Mouse (Mus musculus) forebrain, embryonic 13.5 days (tissue): ENCODE results near the gene Ybx1. TPM values are rescaled to one million over a fixed set of nuclear protein-coding genes. Genes with fewer than 3 reads are reported as not detected.

ENCODE experiments used
- ATAC-seq: fragments of 200-750 bp; cut with Nextera tagmentation; 2 replicates; pipeline ENCODE4 v1.8.0; 2017
- H3K27ac ChIP-seq: fragments of 300-500 bp; sonication (generic); 2 replicates; pipeline ENCODE4 v1.5.1; 2015; ENCODE audit warnings: inconsistent platforms, mild to moderate bottlenecking, moderate library complexity
- H3K27me3 ChIP-seq: fragments of 300-500 bp; sonication (generic); 2 replicates; pipeline ENCODE4 v1.6.1; 2015; ENCODE audit warnings: mild to moderate bottlenecking, inconsistent platforms
- H3K36me3 ChIP-seq: fragments of 300-500 bp; sonication (generic); 2 replicates; pipeline ENCODE4 v1.6.1; 2015; ENCODE audit warnings: mild to moderate bottlenecking, inconsistent platforms; ENCODE audit not compliant: poor library complexity, severe bottlenecking
- H3K4me1 ChIP-seq: fragments of 300-500 bp; sonication (generic); 2 replicates; pipeline ENCODE4 v1.6.1; 2015; ENCODE audit warnings: inconsistent platforms
- H3K4me2 ChIP-seq: fragments of 300-500 bp; sonication (generic); 2 replicates; pipeline ENCODE4 v1.6.1; 2015; ENCODE audit warnings: inconsistent platforms, mild to moderate bottlenecking, moderate library complexity
- H3K4me3 ChIP-seq: fragments of 300-500 bp; sonication (generic); 2 replicates; pipeline ENCODE4 v1.5.1; 2015; ENCODE audit warnings: mild to moderate bottlenecking, inconsistent platforms
- H3K9ac ChIP-seq: fragments of 300-500 bp; sonication (generic); 2 replicates; pipeline ENCODE4 v1.6.1; 2015; ENCODE audit warnings: mild to moderate bottlenecking, inconsistent platforms
- H3K9me3 ChIP-seq: fragments of 300-500 bp; sonication (generic); replicated peaks from 2 replicates; pipeline ENCODE4 v1.6.1; 2016; ENCODE audit warnings: inconsistent platforms
- WGBS: fragments of 180-500 bp; shearing (Covaris S2); methylation state at CpG from one replicate; pipeline ENCODE4 v1.1.7; 2015; 5-methylcytosine and 5-hydroxymethylcytosine counted together
- polyA plus RNA-seq: library from polyadenylated mRNA; unstranded; fragments of >200 nt; fragmentation: Nextera tagmentation; extraction: Ambion mirVana; gene quantifications from 2 replicates; pipeline ENCODE4 v1.2.1, GENCODE M21; 2015

Gene Ybx1
- 763 and 887 TPM in 2 replicates for polyA plus RNA-seq

DNA sequence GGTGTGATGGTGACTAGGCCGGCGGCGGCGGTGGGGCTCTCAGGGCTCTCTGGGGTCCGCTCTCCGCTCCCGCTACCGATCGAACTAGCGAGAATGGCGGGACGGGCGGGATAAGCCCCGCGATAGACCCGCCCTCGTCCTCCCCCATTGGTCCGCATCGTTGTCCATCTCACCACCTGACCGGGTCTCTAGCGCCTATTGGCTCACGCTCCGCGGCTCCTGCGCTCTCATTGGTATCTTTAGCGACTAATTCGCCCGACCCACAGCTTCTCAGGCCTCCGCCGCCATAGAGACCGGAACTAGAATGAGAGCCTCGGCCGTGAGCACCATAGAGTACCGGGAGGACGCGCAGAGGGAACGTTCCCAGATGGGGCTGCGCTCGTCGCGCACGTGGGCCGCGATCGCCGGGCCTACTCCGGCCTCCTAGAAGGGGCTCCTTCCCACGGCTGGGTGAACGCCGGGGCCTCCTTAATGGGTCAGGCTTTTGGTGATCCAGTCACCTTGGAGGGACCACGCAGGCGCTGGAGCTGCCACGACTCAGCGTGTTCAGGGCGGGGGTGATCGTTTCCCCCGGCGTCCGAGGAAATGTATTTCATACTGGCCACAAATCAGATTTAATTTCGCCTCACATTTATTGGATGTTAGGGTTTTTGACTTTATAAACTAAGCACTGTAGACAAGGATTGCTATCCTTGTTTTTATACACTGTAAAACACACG, at the start of gene Ybx1:
Gene Ybx1 (minus strand): TSS at position 190 of the 719 bp plus-strand sequence.
- Histone ChIP-seq H3K4me2 (peak within 1 kb of the TSS; percentile 86), H3K27me3 (no peaks in the 10 kb centered on the region), H3K9ac (peak within 1 kb of the TSS; percentile 94), H3K9me3 (no peaks in the 10 kb centered on the region), H3K27ac (peak within 1 kb of the TSS; percentile 93), H3K36me3 (peaks cover 13% of the 10 kb centered on the region; the same call in 1 of the 2 replicates), H3K4me1 (peaks cover 38% of the 10 kb centered on the region), H3K4me3 (peak within 1 kb of the TSS; percentile 96)
- peak; percentile 99 for ATAC-seq
- WGBS: 0% methylated on average over 41 of the region's 61 CpGs

DNA sequence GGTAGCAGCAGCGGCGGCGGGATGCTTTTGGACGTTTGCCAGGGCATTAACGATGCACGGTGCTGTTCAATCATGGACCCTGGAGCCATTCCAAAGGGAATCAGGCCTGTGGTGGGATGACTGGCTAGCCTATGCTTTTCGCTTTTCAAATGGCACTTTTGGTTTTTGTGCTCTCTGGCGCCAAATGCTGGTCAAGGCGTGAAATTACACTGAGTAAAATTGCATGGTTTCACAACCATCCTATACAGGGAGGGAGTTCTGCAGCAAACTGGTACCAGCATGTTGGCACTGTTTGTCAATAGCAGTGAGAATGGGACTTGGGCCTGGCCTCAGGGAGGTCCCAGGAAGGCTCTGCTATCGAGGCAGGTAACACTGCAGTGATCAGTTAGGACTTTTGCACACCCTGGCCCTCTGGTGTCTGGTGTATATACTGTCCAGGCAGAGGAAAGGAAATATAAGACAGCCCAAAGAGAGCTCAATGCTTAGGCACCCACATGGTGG, 44.5 kb upstream of the Ybx1 start:
- Histone ChIP-seq H3K27me3 (no peaks in the 10 kb centered on the region), H3K4me1 (peaks cover 16% of the 10 kb centered on the region), H3K4me3 (no peak overlapping the region), H3K36me3 (no peaks in the 10 kb centered on the region), H3K9me3 (no peaks in the 10 kb centered on the region), H3K9ac (peak overlapping the region; percentile 27; the same call in 1 of the 2 replicates), H3K4me2 (peak overlapping the region; percentile 47), H3K27ac (peak overlapping the region; percentile 79)
- WGBS: 1% methylated on average over 10 of the region's 10 CpGs
- ATAC-seq: peak; percentile 94

DNA sequence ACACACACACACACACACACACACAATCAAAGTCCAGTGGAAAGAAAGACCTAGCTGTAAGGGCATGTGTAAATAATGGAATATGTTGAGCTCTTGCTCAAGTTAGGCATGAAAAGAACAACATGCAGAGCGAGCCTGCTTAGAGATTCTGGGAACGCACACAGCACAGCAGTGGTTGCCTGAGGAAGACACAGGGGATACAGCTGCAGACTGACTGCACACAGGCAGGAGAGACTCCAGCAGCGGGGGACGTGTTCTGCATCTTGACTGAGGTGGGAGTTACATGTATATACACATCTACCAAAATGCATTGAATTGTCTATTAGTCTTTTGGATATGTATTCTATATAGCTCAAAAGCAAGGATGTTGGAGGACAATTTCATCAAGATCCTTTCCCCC, 44.0 kb upstream of the Ybx1 start:
- Histone ChIP-seq H3K27ac (peak overlapping the region; percentile 79), H3K9me3 (no peaks in the 10 kb centered on the region), H3K4me3 (no peak overlapping the region), H3K9ac (peak overlapping the region; percentile 27), H3K27me3 (no peaks in the 10 kb centered on the region), H3K4me1 (peaks cover 16% of the 10 kb centered on the region), H3K36me3 (no peaks in the 10 kb centered on the region), H3K4me2 (peak overlapping the region; percentile 47)
- peak; percentile 89 for ATAC-seq
- WGBS: 35% methylated on average over 4 of the region's 4 CpGs

DNA sequence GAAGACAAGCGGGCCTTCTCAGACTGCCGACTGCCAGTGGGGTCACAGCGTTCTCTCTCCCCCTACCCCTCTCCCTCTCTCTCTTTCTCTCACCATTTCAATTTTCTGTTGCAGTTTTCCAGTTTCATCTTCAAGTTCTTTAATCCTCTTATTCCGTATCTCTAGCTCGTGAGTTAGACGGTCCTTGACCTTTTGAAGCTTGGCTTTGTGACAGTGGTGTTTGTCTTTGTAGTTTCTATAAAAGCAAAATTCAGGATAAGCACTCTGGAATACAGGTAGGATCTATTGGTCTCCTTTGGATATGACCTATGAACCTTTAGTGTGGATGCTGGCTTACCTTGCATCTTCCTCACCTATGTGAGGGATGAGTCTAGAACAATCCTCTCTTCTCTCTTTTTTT, 39.1 kb upstream of the Ybx1 start:
- Histone ChIP-seq H3K4me3 (no peak overlapping the region), H3K27me3 (no peaks in the 10 kb centered on the region), H3K9me3 (no peaks in the 10 kb centered on the region), H3K9ac (no peak overlapping the region), H3K36me3 (no peaks in the 10 kb centered on the region), H3K4me1 (peaks cover 8% of the 10 kb centered on the region), H3K4me2 (no peak overlapping the region), H3K27ac (no peak overlapping the region)
- 87% methylated on average over 6 of the region's 6 CpGs for WGBS
- no peak for ATAC-seq

DNA sequence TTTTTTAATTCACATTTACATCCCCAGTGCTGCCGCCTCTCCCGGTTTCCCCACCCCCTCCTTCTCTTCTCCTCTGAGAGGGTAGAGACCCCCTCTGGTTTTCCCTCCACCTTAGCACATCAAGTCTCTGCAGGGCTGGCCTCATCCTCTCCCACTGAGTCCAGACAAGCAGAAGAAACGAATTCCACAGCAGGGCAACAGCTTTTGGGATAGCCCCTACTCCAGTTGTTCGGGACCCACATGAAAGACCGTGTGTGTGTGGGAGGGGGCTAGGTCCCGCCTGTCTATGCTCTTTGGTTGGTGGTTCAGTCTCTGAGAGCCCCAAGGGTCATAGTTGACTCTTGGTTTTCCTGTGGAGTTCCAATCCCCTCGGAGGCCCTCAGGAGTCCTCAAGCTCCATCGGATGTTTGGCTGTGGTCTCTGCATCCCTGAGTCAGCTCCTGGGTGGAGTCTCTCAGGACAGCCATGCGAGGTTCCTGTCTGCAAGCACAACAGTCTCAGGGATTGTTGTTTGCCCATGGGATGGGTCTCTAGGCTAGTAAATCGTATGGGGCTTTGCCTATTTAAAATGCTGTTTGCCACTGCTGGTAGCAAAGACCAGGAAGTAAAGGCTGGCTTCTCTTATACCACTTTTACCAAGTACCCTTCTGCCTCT, 26.6 kb upstream of the Ybx1 start:
- peak overlapping the region; percentile 89 for H3K27ac ChIP-seq
- peaks cover 11% of the 10 kb centered on the region for H3K27me3 ChIP-seq
- peaks cover 30% of the 10 kb centered on the region for H3K36me3 ChIP-seq
- H3K4me1 ChIP-seq: peaks cover 19% of the 10 kb centered on the region
- peak overlapping the region; percentile 78 for H3K4me3 ChIP-seq
- H3K4me2 ChIP-seq: peak overlapping the region; percentile 98
- H3K9ac ChIP-seq: peak overlapping the region; percentile 78
- no peaks in the 10 kb centered on the region for H3K9me3 ChIP-seq
- ATAC-seq: peak; percentile 50
- WGBS: 32% methylated on average over 10 of the region's 10 CpGs

DNA sequence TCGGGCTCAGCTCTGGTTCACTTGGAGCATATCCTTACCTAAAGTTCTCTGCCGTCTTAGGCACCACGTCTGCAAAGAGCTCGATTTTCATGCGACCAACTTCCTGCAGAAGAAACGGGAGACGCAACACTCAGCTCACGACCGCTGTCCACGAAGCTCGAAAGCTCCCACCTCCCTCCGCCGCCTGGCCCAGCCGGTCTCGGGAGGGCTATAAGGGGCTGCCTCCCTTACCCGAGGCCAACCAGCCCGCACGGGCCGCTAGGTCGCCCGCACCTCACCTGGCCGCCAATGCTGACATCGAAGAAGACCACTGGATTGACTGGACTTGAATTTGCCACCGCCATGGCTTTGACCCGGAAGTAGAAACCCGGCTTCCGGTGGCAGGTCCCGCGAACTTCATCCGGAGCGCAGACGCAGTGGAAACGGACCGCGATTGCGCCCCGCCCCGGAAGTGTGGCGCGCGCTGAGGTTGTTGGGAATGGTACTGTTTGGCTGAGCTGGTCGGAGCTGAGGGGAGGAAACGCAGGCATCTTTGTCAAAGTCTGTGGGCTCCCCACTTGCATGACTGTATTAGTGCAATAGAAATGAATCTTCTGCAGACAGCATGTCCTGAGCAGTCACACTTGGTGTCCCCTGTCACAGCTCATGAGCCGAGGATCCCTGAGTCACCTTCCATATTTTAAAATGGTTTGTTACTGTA, 25.9 kb upstream of the Ybx1 start, which contains the start of gene Ppih:
Gene Ppih (minus strand): TSS at position 416 of the 700 bp plus-strand sequence.
- Histone ChIP-seq H3K4me1 (peaks cover 19% of the 10 kb centered on the region), H3K36me3 (peaks cover 37% of the 10 kb centered on the region), H3K27ac (peak within 1 kb of the TSS; percentile 89), H3K27me3 (peaks cover 11% of the 10 kb centered on the region), H3K4me2 (peak within 1 kb of the TSS; percentile 98), H3K9ac (peak within 1 kb of the TSS; percentile 78), H3K9me3 (no peaks in the 10 kb centered on the region), H3K4me3 (peak within 1 kb of the TSS; percentile 78)
- ATAC-seq: peak; percentile 99
- under 1% methylated on average over 44 of the region's 44 CpGs for WGBS

DNA sequence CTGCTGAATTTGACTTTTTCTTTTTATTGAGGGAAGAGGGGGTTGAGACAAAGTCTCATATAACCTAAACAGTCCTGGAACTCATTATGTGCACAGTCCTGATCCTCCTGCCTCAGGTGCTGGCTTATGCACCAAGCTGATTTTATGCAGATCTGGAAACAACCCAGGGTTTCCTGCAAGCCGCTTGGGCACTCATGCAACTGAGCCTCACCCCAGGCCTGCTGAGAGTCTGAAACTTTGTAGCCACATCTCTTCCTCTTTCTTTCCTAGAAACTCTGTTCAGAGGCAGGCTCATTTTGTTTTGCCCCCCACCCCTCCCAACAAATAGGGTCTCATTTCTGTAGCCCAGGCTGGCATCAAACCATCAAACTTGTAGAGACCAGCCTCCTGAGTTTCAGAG, 19.4 kb upstream of the Ybx1 start:
- Histone ChIP-seq H3K4me1 (peaks cover under 1% of the 10 kb centered on the region), H3K27ac (no peak overlapping the region), H3K4me2 (no peak overlapping the region), H3K27me3 (no peaks in the 10 kb centered on the region), H3K9me3 (no peaks in the 10 kb centered on the region), H3K36me3 (peaks cover 84% of the 10 kb centered on the region), H3K4me3 (no peak overlapping the region), H3K9ac (no peak overlapping the region)
- no peak for ATAC-seq
- 93% methylated on average over 1 of the region's 1 CpGs for WGBS

DNA sequence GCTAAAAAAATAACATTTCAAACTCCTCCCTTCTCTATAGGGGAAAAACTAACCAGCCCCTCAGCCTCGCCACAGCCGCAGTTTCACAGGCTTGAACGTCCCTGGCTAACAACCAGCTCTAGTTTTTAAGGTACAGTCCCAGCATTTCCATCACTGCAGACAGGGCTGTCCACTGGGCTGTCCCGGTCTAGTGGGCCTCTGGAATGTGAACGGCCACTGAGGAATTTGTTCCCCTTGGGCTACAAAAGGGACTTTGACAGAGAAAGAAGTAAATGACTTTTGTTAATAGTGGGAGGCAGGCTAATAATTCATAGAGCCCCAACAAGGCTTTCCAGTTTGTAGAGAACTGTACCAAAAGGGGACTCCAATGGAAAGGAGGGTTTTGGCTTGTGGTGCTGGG, 11.0 kb upstream of the Ybx1 start:
- Histone ChIP-seq H3K4me2 (no peak overlapping the region), H3K4me3 (no peak overlapping the region), H3K27me3 (no peaks in the 10 kb centered on the region), H3K9ac (no peak overlapping the region), H3K36me3 (peaks cover 40% of the 10 kb centered on the region), H3K9me3 (no peaks in the 10 kb centered on the region), H3K4me1 (no peaks in the 10 kb centered on the region), H3K27ac (no peak overlapping the region)
- 82% methylated on average over 5 of the region's 5 CpGs for WGBS
- ATAC-seq: no peak

DNA sequence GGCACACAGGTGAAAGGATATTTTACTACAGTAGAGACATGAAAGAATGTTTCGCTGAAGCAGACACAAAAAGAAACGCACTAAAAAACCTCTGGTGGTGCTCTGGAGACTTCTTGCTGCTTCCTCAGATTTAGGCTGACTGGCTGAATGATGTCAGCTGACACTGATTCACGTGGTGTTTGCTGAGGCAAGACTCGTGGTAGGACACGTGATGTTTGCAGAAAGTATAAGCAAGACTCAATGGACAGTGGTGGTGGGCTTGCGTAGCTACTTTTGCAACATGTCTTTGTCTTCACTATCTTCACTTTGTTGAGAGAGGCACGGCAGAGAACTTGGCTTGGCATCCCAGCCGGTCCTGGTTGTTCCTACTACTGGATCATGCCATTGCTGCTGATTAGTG, 8.9 kb upstream of the Ybx1 start:
- WGBS: 92% methylated on average over 8 of the region's 8 CpGs
- Histone ChIP-seq H3K4me2 (no peak overlapping the region), H3K27me3 (no peaks in the 10 kb centered on the region), H3K4me3 (no peak overlapping the region), H3K36me3 (peaks cover 25% of the 10 kb centered on the region), H3K27ac (no peak overlapping the region), H3K9ac (no peak overlapping the region), H3K4me1 (no peaks in the 10 kb centered on the region), H3K9me3 (no peaks in the 10 kb centered on the region)
- no peak for ATAC-seq

DNA sequence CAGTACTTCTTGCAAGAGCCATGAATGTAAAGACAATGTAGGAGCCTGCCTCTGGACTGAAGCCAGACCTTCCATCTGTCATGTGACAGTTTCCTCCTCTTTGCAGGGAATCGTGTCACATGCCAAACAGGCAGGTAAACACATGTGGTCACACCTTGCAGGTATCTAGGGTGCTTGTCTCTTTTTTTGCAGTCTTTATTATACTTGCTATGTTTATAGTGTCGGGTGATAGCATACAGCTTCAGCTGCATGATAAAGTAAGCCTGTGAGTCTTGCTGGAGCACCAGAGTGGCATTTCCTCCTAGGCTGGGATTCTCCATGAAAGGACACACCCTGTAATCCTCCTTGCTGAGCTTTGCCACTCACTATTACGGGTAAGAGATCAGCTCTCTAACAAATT, 7.4 kb upstream of the Ybx1 start:
- H3K4me2 ChIP-seq: no peak overlapping the region
- H3K27ac ChIP-seq: no peak overlapping the region
- WGBS: 81% methylated on average over 3 of the region's 3 CpGs
- H3K27me3 ChIP-seq: no peaks in the 10 kb centered on the region
- no peak overlapping the region for H3K4me3 ChIP-seq
- ATAC-seq: no peak
- H3K9me3 ChIP-seq: no peaks in the 10 kb centered on the region
- no peak overlapping the region for H3K9ac ChIP-seq
- H3K4me1 ChIP-seq: no peaks in the 10 kb centered on the region
- peaks cover 10% of the 10 kb centered on the region for H3K36me3 ChIP-seq

DNA sequence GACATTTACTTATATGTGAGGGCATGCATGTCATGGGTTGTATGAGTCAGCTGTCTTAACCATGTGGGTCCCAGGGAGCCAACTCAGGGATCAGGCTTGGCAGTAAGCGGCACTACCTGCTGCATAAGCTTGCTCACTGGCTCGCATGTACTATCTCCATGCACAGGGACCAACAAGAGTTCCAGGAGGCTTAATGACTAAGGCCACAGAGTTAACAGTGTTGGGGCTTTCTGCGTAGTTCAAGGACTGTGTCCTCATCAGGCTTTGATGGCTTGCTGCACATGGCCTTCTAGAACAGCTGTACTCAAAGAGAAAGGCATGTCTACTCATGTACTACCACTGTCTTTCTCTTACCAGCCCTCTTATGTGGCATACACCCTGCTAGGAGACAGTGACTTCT, 6.4 kb upstream of the Ybx1 start:
- no peak overlapping the region for H3K9ac ChIP-seq
- no peak overlapping the region for H3K4me3 ChIP-seq
- H3K4me1 ChIP-seq: no peaks in the 10 kb centered on the region
- no peak overlapping the region for H3K27ac ChIP-seq
- no peaks in the 10 kb centered on the region for H3K27me3 ChIP-seq
- no peaks in the 10 kb centered on the region for H3K9me3 ChIP-seq
- no peak overlapping the region for H3K4me2 ChIP-seq
- H3K36me3 ChIP-seq: peaks cover 7% of the 10 kb centered on the region
- 93% methylated on average over 3 of the region's 3 CpGs for WGBS
- no peak for ATAC-seq

DNA sequence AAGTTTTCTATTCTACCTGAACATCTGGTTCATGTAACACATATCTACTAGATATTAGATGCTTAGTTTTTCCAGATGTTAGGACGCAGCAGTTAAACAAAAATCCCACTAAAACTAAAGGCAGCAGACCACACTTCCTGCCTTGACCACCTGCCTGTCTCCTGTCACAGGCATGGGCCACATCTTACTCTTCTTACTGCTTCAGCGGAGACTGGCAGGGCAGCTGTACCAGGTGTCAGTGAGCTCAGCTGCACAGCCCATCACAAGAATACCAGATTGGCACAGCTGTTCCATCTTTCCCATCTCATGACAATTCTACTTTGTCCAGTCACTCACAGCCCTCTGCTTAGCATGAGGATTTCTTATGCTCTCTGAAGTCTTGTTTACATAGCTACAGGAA, 3.0 kb upstream of the Ybx1 start:
- Histone ChIP-seq H3K4me2 (no peak overlapping the region), H3K4me1 (peaks cover 11% of the 10 kb centered on the region), H3K9me3 (no peaks in the 10 kb centered on the region), H3K4me3 (no peak overlapping the region), H3K9ac (no peak overlapping the region), H3K27me3 (no peaks in the 10 kb centered on the region), H3K27ac (no peak overlapping the region), H3K36me3 (peaks cover 4% of the 10 kb centered on the region)
- ATAC-seq: no peak
- WGBS: 89% methylated on average over 2 of the region's 2 CpGs
